Mouse (Mus musculus) lung, postnatal 0 days (tissue): ENCODE data around the gene Cfdp1.

Experiments used
- CTCF ChIP-seq: IDR thresholded peaks from 2 replicates; pipeline ENCODE4 v1.5.1; 2016; ENCODE audit warnings: antibody characterized with exemption, mild to moderate bottlenecking
- EP300 ChIP-seq: IDR thresholded peaks from 2 replicates; pipeline ENCODE4 v1.6.1; 2016; ENCODE audit warnings: antibody characterized with exemption, mild to moderate bottlenecking, control low read depth

DNA sequence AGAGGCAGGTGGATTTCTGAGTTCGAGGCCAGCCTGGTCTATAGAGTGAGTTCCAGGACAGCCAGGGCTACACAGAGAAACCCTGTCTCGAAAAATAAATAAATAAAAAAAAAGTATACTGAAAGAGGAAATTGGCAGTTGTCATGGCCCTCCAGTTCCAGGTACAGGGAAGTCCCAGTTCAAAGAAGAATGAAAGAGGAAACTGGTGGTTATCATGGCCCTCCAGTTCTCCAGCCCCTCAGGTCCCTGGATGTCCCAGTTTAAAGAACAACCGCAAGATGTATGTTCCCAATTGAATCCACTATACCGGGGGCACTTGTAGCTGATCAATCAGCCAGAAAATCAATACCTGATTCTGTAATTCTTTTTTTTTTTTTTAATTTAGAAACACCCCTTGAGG lies 77.6 kb downstream of the Cfdp1 start:
- TF ChIP-seq EP300 (no peak), CTCF (no peak)
